Mouse (Mus musculus) stomach, postnatal 0 days (tissue): Measurements from ENCODE around the gene Tenm3.

ENCODE experiments used
- CTCF ChIP-seq: IDR thresholded peaks from 2 replicates; pipeline ENCODE4 v1.5.1; 2016; ENCODE audit warnings: antibody characterized with exemption, low read depth, mild to moderate bottlenecking, moderate library complexity
- EP300 ChIP-seq: optimal IDR thresholded peaks from 2 replicates; pipeline ENCODE3; 2016; ENCODE audit warnings: antibody characterized with exemption

DNA sequence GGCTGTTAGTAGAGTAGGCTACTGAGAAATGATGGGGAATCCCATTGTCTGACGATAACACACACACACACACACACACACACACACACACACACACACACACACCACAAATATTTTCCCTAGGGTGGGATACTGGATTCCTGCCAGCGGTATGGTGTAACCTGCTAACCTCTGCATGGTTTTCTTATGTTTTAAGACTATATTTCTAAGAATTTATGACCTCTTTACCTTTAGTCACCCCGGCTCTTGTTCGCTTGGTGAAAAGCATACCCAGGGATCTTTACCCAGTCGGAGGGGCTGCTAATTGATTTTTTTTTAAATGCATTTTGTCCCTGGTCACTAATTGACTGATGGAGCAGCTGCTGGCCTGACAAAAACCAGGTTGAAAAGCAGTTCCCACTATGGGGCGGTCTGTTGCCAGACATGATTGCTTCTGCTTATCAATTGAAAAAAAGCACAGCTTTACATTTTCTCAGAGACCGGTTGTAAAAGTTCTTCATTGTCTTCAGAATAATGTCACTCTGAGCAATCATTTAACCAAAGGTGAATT, 46.5 kb upstream of the Tenm3 start:
- no peak for TF ChIP-seq CTCF
- TF ChIP-seq EP300, result no peak
